Mouse (Mus musculus) large intestine, adult 2 months (tissue): ENCODE data around the gene Pten. TPM values are rescaled to one million over a fixed set of nuclear protein-coding genes. Genes with fewer than 3 reads are reported as not detected.
"Not testable (repeated sequence)": the region's sequence is repeated elsewhere in the genome, so short reads cannot be mapped to it uniquely, and the experiment has no call there.

Experiments used
- DNase-seq: peaks from one replicate; pipeline ENCODE4 v3.0.0-alpha.2; 2012; ENCODE audit warnings: low read depth, low spot score
- WGBS: fragments of 180-500 bp; shearing (Covaris S2); methylation state at CpG from one replicate; pipeline ENCODE4 v1.1.7; 2018; 5-methylcytosine and 5-hydroxymethylcytosine counted together
- polyA plus RNA-seq: library from polyadenylated mRNA; depleted of rRNA; stranded (reverse); fragments of >200 nt; gene quantifications from 2 replicates; pipeline ENCODE4 v1.2.3, GENCODE M21; 2012

The Pten gene
- polyA plus RNA-seq, 1 experiment = 7.7 TPM

DNA sequence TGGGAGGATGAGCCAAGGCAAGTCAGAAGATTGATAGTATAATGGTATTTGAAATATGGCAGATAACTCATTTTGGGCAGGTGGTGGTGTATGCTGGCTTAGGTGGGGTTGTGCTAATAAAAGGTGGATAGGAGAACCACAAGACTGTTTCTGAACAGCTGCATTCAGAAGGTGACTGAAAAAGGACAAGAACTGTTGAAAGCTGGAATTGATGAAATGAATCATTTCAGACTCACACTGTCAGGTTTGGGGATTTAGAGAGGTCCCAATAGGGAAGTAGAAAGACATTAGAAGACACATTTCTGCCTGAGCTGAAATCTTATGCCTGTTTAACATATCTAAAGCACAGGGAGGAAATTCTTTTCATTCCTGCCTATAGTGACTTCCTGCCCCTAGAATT, 36.6 kb downstream of the Pten start:
- no peak for DNase-seq

DNA sequence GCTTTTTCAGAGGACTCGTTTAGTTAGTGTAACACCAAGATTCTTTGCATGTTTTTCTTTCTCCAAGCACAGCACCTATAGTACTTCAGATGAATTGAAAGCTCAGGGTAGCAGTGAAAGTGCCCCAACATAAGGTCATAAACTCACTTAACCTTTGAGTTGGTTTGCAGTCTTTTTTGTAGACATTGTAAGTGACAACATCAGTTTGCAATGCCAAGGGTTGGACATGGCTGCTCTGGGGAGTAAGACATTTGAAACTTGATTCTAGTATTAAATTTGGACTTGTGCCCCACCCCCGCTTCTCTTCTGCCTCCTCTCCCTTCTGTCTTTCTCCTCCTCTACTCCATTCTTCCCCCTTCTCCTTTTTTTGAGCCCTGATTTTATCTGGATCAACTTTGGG, 43.3 kb downstream of the Pten start:
- WGBS = 82% methylated on average over 2 of the region's 2 CpGs
- DNase-seq = no peak

DNA sequence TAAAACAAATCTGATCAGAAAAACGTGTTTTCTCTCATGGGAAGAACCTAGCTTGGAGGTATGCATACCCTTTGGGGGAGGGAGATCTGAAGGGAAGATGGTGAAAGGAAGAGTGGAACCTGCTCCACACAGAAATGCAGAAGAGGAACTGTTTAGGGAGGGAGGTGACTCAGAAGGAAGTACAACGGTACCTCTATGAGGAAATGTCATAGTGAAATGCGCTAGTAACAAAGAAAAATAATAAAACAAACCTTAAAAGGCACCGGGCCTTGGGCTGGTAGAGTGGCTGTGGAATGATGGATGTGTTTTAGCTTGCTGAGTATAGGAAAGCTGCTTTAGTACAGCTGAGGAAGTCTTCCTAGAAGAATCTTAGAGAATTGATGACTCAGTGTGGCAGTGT, 47.4 kb downstream of the Pten start:
- no peak for DNase-seq
- WGBS = 35% methylated on average over 4 of the region's 4 CpGs

DNA sequence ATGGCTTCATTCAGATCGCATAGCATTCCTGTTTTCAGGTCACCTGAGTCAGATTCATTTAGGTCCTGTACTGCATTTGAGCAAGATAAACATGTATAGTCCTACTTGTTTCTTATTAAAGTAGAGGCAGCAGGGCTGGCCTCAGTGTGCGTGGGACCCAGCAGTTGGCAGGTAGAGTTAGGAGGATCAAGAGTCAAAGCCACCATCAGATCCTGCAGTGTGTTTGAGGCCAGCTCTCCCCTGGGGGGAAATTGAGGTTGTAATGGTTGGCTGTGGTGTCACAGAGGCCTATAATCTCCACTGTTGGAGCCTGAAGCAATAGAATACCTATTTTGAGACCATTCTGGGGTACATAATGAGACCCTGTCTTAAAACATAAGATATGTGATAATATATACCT, 50.3 kb downstream of the Pten start:
- WGBS = 90% methylated on average over 2 of the region's 2 CpGs
- DNase-seq = no peak

- 20% methylated on average over 6 of the region's 6 CpGs for WGBS
Observed at GRCm38 (mm10) chr19:32808690-32809089, 51.4 kb downstream of the Pten start.

GRCm38 (mm10) chr19:32809117-32809516, 51.8 kb downstream of the Pten start:
- DNase-seq = no peak
- WGBS = 50% methylated on average over 3 of the region's 3 CpGs

More at GRCm38 (mm10) chr19:32808690-32809089, 51.4 kb downstream of the Pten start:
- no peak for DNase-seq

DNA sequence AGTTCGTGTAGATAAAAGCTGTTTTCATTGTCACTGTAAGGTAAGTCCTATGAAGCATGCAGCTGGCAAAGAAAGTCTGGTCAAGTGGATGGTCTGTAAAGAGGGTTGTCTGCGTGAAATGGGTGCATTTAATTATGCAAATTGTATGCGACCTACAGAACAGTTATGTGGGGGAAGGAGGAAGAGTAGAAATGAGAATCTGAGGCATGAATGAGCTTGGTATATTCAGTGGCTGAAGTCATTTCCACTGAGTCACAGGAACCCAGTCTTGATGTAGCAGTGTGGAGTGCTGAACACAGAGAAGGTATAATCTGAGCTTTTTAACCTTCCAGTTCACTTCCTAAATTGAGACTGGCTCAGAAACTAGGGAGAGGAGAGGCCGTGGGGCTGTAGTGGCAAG, 61.5 kb downstream of the Pten start:
- no peak for DNase-seq
- 82% methylated on average over 4 of the region's 4 CpGs for WGBS

GRCm38 (mm10) chr19:32822959-32823358, 65.7 kb downstream of the Pten start:
- no CpG with 5 or more reads among the region's 7 CpGs for WGBS
- not testable (repeated sequence) for DNase-seq

GRCm38 (mm10) chr19:32826616-32827015, 69.3 kb downstream of the Pten start:
- no peak for DNase-seq
- 74% methylated on average over 4 of the region's 4 CpGs for WGBS

DNA sequence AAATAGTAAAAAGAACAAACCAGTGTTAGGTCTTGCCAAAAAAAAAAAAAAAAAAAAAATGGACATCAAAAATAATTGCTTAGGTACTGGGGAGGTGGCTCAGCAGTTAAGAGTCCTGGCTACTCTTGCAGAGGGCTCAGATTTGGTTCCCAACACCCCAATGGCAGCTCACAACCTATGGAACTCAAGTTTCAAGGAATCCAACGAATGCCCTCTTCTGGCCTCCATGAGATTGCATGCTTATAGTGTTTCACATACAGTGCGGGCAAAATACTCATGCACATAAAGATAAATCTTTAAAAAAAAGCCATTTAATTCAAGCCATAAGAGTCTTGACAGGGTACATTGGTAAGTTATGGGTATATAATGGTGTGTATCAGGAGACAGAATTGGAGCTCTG, 72.6 kb downstream of the Pten start:
- WGBS = 91% methylated on average over 2 of the region's 2 CpGs
- no peak for DNase-seq

DNA sequence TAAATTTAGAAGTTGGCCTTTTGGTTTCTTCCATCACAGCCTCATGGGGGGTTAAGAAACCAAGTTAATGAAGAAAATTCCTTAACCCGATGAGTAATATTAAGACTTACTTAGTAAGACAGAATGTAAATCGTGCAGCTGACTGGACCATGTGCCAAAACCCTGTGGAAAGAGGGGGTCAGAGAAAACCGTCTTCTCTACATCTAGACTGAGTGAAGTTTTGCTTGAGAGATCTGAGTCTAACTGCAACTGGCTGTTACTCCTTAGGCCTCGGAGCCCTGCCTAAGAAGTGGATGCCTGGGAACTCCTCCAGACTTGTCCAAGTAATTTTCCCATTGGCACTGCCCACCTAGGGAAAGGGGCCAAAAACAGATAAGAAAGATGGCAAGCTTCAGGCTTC, 74.0 kb downstream of the Pten start:
- WGBS = 76% methylated on average over 4 of the region's 4 CpGs
- no peak for DNase-seq

DNA sequence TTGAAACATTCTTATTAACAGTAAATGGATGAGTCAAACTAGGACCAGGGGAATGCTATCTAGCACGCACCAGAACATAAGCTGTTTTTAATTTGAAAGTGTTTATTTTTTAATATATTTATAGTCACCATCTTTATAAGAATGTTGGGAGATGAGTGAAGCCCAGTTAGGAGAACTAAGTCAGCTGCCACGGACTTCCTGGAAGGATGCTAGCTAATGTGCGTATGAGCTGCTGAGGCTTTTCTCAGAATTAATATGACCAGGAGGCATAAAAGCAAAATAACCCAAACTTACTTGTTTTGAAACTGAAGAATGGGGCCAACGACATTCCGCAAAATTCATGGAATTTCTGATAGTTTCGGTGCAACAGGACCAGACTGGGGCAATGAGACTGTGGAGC, 83.2 kb downstream of the Pten start:
- no peak for DNase-seq
- WGBS = 92% methylated on average over 6 of the region's 6 CpGs

DNA sequence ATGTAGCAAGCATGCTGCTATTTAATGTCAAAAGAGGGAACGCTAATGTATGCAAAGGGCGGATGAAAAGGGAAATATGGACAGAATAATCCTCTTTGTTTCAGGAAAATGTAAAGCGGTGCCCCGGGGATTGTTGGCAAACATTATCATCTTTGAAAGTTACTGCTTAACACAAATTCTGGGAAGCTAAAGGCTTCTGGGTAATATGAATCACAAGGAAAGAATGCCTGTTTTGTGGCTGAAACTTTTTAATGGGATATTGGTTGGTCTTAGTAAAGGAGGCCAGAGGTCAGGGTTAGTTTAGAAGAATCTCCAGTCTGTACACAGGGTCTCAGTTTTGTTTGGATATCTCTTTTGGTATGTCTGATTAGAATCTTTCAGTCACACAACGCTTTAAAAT, 87.2 kb downstream of the Pten start:
- WGBS = 58% methylated on average over 5 of the region's 5 CpGs
- DNase-seq = no peak

GRCm38 (mm10) chr19:32848041-32848440, 90.7 kb downstream of the Pten start:
- 30% methylated on average over 3 of the region's 3 CpGs for WGBS
- DNase-seq = peak; percentile 40

GRCm38 (mm10) chr19:32852306-32852705, 95.0 kb downstream of the Pten start:
- DNase-seq = no peak
- 63% methylated on average over 3 of the region's 3 CpGs for whole genome bisulfite sequencing

DNA sequence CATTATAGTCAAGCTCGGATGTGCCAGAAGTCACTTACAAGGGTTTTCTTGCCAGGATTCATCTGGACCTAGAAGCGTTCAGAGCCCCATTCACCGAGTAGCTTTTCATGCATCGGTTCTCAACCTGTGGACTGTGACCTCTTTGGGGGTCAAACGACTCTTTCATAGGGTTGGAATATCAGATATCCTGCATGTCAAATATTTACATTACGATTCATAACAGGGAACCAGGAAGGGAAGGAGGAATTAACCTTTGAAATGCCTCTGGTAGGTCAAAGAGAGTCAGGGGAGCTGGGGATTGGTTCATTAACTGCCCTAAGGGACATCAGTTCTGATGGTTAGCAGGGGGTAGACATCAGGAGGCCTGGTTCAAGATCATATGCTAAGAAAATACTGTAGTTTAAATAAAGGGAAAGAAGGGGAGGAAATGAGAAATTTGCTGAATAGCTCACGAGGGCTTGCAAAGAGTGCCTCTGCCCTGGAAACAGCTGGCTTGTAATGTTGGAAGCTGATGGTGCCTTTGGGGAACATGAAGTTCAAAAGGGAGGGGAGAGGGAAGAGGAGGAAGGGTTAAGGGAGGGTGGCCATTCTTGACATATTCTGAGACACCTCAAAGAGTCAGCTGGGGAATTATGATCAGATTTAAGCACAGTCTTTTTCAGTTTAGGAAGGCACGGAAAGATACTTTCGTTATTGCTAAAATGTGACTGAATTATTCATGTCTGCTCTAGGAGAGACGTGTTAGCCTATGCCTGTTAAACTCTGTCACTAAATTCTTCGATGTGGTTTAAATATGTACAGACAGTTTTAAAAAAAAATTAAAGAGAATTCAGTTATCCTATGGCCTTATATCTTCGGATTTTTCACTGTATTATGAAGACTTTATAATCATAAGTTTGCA, 104.6 kb downstream of the Pten start:
- no peak for DNase-seq

DNA sequence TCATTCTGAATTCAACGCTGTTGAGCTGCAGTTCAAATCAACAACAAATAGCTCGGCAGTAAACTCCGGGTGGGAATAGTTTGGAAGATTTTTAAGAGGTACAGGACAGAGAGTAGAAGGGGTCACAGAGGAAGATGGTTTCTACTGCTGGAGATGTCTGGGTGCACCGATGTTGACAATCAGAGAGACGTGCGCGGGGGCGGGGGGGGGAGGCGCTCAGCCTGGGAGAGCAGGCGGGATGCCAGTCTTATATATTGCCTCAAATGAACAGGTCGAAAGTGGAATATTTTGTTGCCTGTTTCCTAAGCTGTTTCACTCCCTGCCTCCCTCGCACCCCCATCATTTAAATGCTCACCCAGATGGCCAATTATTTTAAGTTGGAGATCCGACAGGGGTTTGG, 109.5 kb downstream of the Pten start:
- 55% methylated on average over 13 of the region's 13 CpGs for WGBS
- no peak for DNase-seq

More for the DNA sequence above, 104.6 kb downstream of the Pten start:
- WGBS = 46% methylated on average over 12 of the region's 12 CpGs

DNA sequence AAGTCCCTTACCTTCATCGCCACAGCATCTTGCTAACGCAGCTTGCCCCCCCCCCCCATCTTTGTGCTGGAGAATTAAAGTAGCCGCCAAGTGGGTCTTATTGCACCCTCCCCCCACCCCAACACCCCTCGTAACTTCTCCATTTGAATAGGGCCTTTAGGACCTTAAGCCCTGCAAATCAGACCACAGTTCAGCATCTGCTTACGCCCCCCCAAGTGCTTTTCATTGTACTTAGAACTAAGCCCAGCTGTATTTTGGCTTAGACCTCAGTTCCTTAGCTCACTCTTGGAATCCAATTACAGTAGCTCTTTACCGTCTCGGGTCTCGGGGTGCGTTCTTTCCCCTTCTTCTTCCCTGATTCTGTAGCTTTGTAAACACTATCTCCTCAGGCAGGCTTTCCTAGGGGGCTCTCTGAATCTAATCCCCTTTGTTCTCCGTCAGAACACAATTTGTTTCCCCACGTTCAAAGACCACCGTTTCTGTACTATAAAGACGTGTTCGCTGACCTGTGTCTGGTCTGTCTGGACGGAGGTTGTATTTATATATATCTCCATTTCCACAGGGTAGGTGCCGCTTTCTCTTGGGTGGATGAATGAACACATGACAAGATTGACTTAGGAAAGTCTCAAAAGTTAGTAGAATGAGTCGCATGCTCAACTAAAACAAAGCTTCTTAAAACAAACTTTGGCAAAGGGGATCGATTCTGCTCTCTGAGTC, 110.0 kb downstream of the Pten start:
- DNase-seq = no peak
- 63% methylated on average over 18 of the region's 18 CpGs for WGBS

DNA sequence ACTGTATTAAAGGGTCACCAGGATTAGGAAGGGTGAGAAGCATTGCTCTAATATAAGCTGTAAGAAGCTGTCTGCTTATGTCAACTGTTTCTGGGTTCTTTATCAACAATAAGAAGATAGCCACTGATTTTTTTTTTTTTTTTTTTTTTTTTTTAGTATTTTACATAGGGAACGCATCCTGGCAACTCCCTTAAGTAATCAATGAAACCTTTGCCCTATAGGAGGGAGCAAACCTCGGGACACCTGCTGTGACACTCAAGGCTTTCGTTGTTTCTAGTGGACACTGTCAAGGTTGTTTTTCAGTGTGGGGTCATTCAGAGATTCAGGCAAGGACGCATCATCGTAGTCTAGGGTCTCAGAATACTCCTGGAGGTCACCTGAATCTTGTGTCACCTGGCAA, 111.3 kb downstream of the Pten start:
- 43% methylated on average over 5 of the region's 5 CpGs for WGBS
- no peak for DNase-seq

DNA sequence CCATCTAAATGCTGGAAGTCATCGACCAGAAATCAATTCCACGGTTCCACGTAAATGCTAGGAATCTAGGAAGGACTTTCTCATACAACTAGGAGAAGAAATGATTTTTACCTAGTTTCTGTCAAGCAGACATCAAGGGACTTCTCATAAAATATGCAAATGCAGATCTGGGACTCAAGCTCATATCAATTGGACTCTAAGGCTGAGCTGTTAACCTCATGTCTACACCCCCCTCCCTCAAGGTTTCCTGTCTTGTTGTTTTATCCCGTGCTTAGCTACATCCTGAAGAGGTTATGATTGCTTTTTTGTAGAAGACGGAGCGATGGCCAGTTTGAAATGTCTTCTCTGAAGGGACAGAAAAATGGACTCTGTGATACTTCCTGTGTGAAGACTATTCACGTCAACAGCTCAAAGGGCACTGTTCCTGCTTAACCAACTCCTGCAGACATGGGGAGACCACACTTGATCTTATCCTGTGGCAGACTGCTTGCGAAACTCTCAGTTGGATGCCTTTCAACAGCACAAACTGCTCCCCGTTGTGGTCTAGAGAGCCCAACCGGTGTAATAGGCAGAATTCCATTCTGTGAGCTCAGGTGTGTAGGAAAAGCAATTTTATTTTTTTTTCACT, 111.9 kb downstream of the Pten start:
- 36% methylated on average over 10 of the region's 10 CpGs for WGBS
- no peak for DNase-seq
